Comparison of ENCODE assay signal across 21 mouse cellular contexts in genomic region chr1:132647958-132648357, GRCm38 (mm10).
DNase-seq lines count a peak whose midpoint lies in the region; ATAC-seq and TF ChIP-seq lines count a peak whose summit lies in the region.
"Had no signal": no experiment of that assay in that cellular context is flagged by ENCODE, and none has a peak within 500 bp of the region (broad histone marks: within the 10 kb centered on the region; RNA-seq: fewer than 3 reads in every experiment).

No protein-coding gene starts in this region.

- no peaks in the 10 kb centered on the region for H3K27me3 ChIP-seq in lung, embryonic 14.5 days (ENCODE audit: insufficient read depth, low read length)
- H3K27me3 ChIP-seq: embryonic facial prominence, embryonic 13.5 days; lung, embryonic 15.5 days; midbrain, embryonic 13.5 days; neural tube, embryonic 12.5 days had no signal

- DNase-seq in cerebellum, postnatal 10 days = peak; percentile 45 to 59
- DNase-seq in cerebellum, postnatal 25 days = no peak
- DNase-seq in kidney, adult 11 months = peak; percentile 23
- no peak for DNase-seq in kidney, postnatal 10 days
- peak; percentile 27 for DNase-seq in lung, embryonic 14.5 days
- no peak for DNase-seq in lung, postnatal 25 days (ENCODE audit: low spot score)
- peak; percentile 28 to 54 for DNase-seq in kidney, postnatal 36 days
- DNase-seq in heart, postnatal 4 days = no peak
- DNase-seq: cerebellum, adult 2 months; gastrocnemius, adult 2 months; liver; right cerebral cortex, postnatal 4 days; thymus, postnatal 4 days had no signal

- no peak for TF ChIP-seq CTCF in lung, embryonic 14.5 days (IDR thresholded peaks at IDR 0.05; ENCODE audit: low read depth)

- no peak overlapping the region for H3K9ac ChIP-seq in lung, embryonic 14.5 days
- H3K9ac ChIP-seq: embryonic facial prominence, embryonic 13.5 days; lung, embryonic 15.5 days; midbrain, embryonic 13.5 days; neural tube, embryonic 12.5 days had no signal

- H3K27ac ChIP-seq in lung, embryonic 14.5 days (ENCODE audit: low read depth) = no peak overlapping the region
- H3K27ac ChIP-seq: embryonic facial prominence, embryonic 13.5 days; gastrocnemius, adult 2 months; heart, embryonic 10.5 days; layer of hippocampus, adult 2 months; lung, embryonic 15.5 days; midbrain, embryonic 13.5 days; neural tube, embryonic 12.5 days had no signal

- no peaks in the 10 kb centered on the region for H3K4me1 ChIP-seq in lung, embryonic 14.5 days (ENCODE audit: insufficient read depth)
- H3K4me1 ChIP-seq: embryonic facial prominence, embryonic 13.5 days; heart, embryonic 10.5 days; lung, embryonic 15.5 days had no signal

- no peak overlapping the region for H3K4me2 ChIP-seq in lung, embryonic 14.5 days
- H3K4me2 ChIP-seq: embryonic facial prominence, embryonic 13.5 days; lung, embryonic 15.5 days; midbrain, embryonic 13.5 days; neural tube, embryonic 12.5 days had no signal

- H3K9me3 ChIP-seq in lung, embryonic 14.5 days (ENCODE audit: low read depth, low read length) = no peaks in the 10 kb centered on the region
- H3K9me3 ChIP-seq: embryonic facial prominence, embryonic 13.5 days; heart, embryonic 10.5 days; lung, embryonic 15.5 days; midbrain, embryonic 13.5 days; neural tube, embryonic 12.5 days had no signal

- ATAC-seq in lung, embryonic 14.5 days (ENCODE audit: insufficient read depth) = no peak
- ATAC-seq: CD4-positive, CD25-positive, alpha-beta regulatory T cell, adult 4 months; inflammation-experienced regulatory T-cells, adult 6 months; midbrain, embryonic 13.5 days had no signal

- 42% methylated on average over 6 of the region's 6 CpGs for WGBS in lung, embryonic 14.5 days

- no peaks in the 10 kb centered on the region for H3K36me3 ChIP-seq in lung, embryonic 14.5 days (ENCODE audit: insufficient read depth)
- H3K36me3 ChIP-seq: embryonic facial prominence, embryonic 13.5 days; heart, embryonic 10.5 days; lung, embryonic 15.5 days; neural tube, embryonic 12.5 days had no signal

- no peak overlapping the region for H3K4me3 ChIP-seq in lung, embryonic 14.5 days (ENCODE audit: low read depth, low read length)
- H3K4me3 ChIP-seq: embryonic facial prominence, embryonic 13.5 days; gastrocnemius, adult 2 months; heart, embryonic 10.5 days; layer of hippocampus, adult 2 months; lung, embryonic 15.5 days; midbrain, embryonic 13.5 days; neural tube, embryonic 12.5 days had no signal

Comparison
In these comparisons a context has a peak if more than half of its experiments do, and no peak if none do; other contexts are left out.
1. DNase-seq: peak in cerebellum, postnatal 10 days (2 of 2), kidney, adult 11 months (single experiment), lung, embryonic 14.5 days (single experiment) and kidney, postnatal 36 days (2 of 2); none in cerebellum, postnatal 25 days (0 of 2), kidney, postnatal 10 days (single experiment), lung, postnatal 25 days (single experiment) and heart, postnatal 4 days (single experiment).